ENCODE assay signal across 8 mouse cellular contexts in the genomic region with DNA sequence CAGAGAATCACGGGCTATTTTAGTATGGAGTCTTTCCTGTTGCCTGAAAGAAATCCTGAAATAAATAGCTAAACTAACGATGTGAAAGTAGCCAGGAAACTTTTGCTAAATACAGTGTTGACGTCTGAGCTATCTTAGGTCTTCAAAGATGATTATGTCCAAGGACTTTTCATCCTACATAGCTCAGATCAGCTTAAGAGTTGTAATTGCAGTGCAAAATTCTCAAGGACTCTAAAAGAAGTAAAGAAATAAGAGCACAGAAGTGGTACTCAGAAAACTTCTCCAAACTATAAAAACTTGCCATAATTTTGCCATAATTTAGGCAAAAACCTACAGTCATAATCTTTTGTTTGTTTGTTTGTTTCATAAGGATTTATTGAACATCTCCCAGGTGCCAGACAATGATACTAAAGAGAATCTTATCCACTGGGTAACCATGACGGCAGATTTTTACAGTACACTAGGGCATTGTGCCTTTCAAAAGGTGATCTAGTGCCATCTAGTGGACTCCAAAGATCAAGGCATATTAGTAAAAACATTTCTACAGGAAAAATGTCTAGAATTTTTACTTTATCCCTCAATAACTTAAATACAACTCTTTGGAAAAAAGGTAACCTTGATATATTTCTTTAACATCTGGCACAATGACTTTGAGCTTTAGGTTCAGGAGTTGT. TPM values are rescaled to one million over a fixed set of nuclear protein-coding genes. Genes with fewer than 3 reads are reported as not detected.
DNase-seq lines count a peak whose midpoint lies in the region; ATAC-seq and TF ChIP-seq lines count a peak whose summit lies in the region.

No protein-coding gene starts in this region.

- H3K27ac ChIP-seq in lung, embryonic 14.5 days (ENCODE audit: low read depth), result no peak overlapping the region
- no peak overlapping the region for H3K27ac ChIP-seq in forebrain, embryonic 15.5 days (replicated peaks)
- H3K27ac ChIP-seq in neural tube, embryonic 14.5 days (ENCODE audit: low read depth, low read length), result no peak overlapping the region

- H3K36me3 ChIP-seq in lung, embryonic 14.5 days (ENCODE audit: insufficient read depth), result no peaks in the 10 kb centered on the region
- no peaks in the 10 kb centered on the region for H3K36me3 ChIP-seq in forebrain, embryonic 15.5 days
- no peaks in the 10 kb centered on the region for H3K36me3 ChIP-seq in neural tube, embryonic 14.5 days (ENCODE audit: control insufficient read depth, insufficient read depth, low read length)

- H3K4me3 ChIP-seq in lung, embryonic 14.5 days (ENCODE audit: low read depth, low read length), result no peak overlapping the region
- H3K4me3 ChIP-seq in lung, adult 2 months (replicated peaks; ENCODE audit: extremely low read depth, low read depth, low read length), result no peak overlapping the region
- H3K4me3 ChIP-seq in forebrain, embryonic 15.5 days, result no peak overlapping the region
- no peak overlapping the region for H3K4me3 ChIP-seq in neural tube, embryonic 14.5 days (ENCODE audit: low read depth, low read length)

- no peak overlapping the region for H3K9ac ChIP-seq in lung, embryonic 14.5 days
- no peak overlapping the region for H3K9ac ChIP-seq in forebrain, embryonic 15.5 days (replicated peaks)
- no peak overlapping the region for H3K9ac ChIP-seq in neural tube, embryonic 14.5 days (replicated peaks; ENCODE audit: low read depth, low read length)

- no peaks in the 10 kb centered on the region for H3K4me1 ChIP-seq in lung, embryonic 14.5 days (ENCODE audit: insufficient read depth)
- no peaks in the 10 kb centered on the region for H3K4me1 ChIP-seq in lung, adult 2 months (ENCODE audit: control insufficient read depth, insufficient read depth, low read length)
- H3K4me1 ChIP-seq in forebrain, embryonic 15.5 days, result no peaks in the 10 kb centered on the region
- H3K4me1 ChIP-seq in neural tube, embryonic 14.5 days (ENCODE audit: control insufficient read depth, insufficient read depth, low read length), result no peaks in the 10 kb centered on the region

- DNase-seq in cerebellum, adult 9-10 months, result peak; percentile 4
- DNase-seq in cerebellum, adult 9-11 months, result no peak
- peak; percentile 80 for DNase-seq in lung, embryonic 14.5 days
- DNase-seq in lung, adult 2 months, result no peak
- no peak for DNase-seq in gastrocnemius, adult 18-20 months (ENCODE audit: low spot score)
- DNase-seq in right cerebral cortex, adult 2 months (ENCODE audit: low spot score in 2 of 2), result no peak

- H3K27me3 ChIP-seq in lung, embryonic 14.5 days (ENCODE audit: insufficient read depth, low read length), result no peaks in the 10 kb centered on the region
- H3K27me3 ChIP-seq in forebrain, embryonic 15.5 days, result no peaks in the 10 kb centered on the region
- H3K27me3 ChIP-seq in neural tube, embryonic 14.5 days (ENCODE audit: control insufficient read depth, insufficient read depth, low read length), result no peaks in the 10 kb centered on the region

- no peaks in the 10 kb centered on the region for H3K9me3 ChIP-seq in lung, embryonic 14.5 days (ENCODE audit: low read depth, low read length)
- no peaks in the 10 kb centered on the region for H3K9me3 ChIP-seq in forebrain, embryonic 15.5 days
- no peaks in the 10 kb centered on the region for H3K9me3 ChIP-seq in neural tube, embryonic 14.5 days (ENCODE audit: control insufficient read depth, low read length)

- no peak for TF ChIP-seq POLR2A in lung, adult 2 months (IDR thresholded peaks at IDR 0.05; ENCODE audit: borderline replicate concordance, extremely low read depth, low read depth, low read length)

- peak; percentile 66 for TF ChIP-seq CTCF in lung, embryonic 14.5 days (IDR thresholded peaks at IDR 0.05; ENCODE audit: low read depth)
- no peak for TF ChIP-seq CTCF in lung, adult 2 months (IDR thresholded peaks at IDR 0.05; ENCODE audit: insufficient read depth, low read length)

- ATAC-seq in lung, embryonic 14.5 days (ENCODE audit: insufficient read depth), result peak; percentile 76; the same call in 1 of the 2 replicates
- ATAC-seq in forebrain, embryonic 15.5 days (replicated peaks), result peak; percentile 82; the same call in 1 of the 2 replicates
- peak; percentile 79; the same call in 1 of the 2 replicates for ATAC-seq in neural tube, embryonic 14.5 days (ENCODE audit: low read depth)

- H3K4me2 ChIP-seq in lung, embryonic 14.5 days, result no peak overlapping the region
- no peak overlapping the region for H3K4me2 ChIP-seq in forebrain, embryonic 15.5 days (replicated peaks)
- no peak overlapping the region for H3K4me2 ChIP-seq in neural tube, embryonic 14.5 days (ENCODE audit: low read depth, low read length)

- 41% methylated on average over 4 of the region's 4 CpGs for WGBS in lung, embryonic 14.5 days
- 37% methylated on average over 4 of the region's 4 CpGs for WGBS in lung, adult 2 months
- 37% methylated on average over 4 of the region's 4 CpGs for WGBS in forebrain, embryonic 15.5 days
- WGBS in neural tube, embryonic 14.5 days, result 51% methylated on average over 4 of the region's 4 CpGs

RNA-seq across cellular contexts. Expression of a gene that starts 41.3 kb away (rescaled TPM):
- 0.17 and 0.55 TPM in 2 replicates for polyA plus RNA-seq in lung, embryonic 14.5 days (2014; fragmentation: Nextera tagmentation; extraction: Ambion mirVana)
- polyA plus RNA-seq in lung, adult 2 months (2012; rRNA removed), result 1.1 and 1.8 TPM in 2 replicates
- 2.6 and 4.7 TPM in 2 replicates for polyA plus RNA-seq in forebrain, embryonic 15.5 days (2015; fragmentation: Nextera tagmentation; extraction: Ambion mirVana)
- polyA plus RNA-seq in neural tube, embryonic 14.5 days (2014; fragmentation: Nextera tagmentation; extraction: Ambion mirVana), result 2.0 and 2.4 TPM in 2 replicates
- not detected for total RNA-seq in gastrocnemius, adult 18-20 months (2021)

Comparison
In these comparisons a context has a peak if more than half of its experiments do, and no peak if none do; other contexts are left out.
1. DNase-seq: peak in cerebellum, adult 9-10 months (single experiment) and lung, embryonic 14.5 days (single experiment); none in cerebellum, adult 9-11 months (single experiment), lung, adult 2 months (single experiment), gastrocnemius, adult 18-20 months (single experiment) and right cerebral cortex, adult 2 months (0 of 2).
2. Peak in every context shown above with its lines, with median percentiles within 50 percentile points of each other: ATAC-seq.